Mouse (Mus musculus) E14TG2a.4 (cell line): Measurements from ENCODE around the gene Fam171a1.

Source experiments
- CTCF ChIP-seq: conservative IDR thresholded peaks from 2 replicates; pipeline ENCODE4 v1.5.1; 2014; ENCODE audit warnings: low read length
- NANOG ChIP-seq: IDR thresholded peaks from 2 replicates; pipeline ENCODE4 v1.6.1; 2014; ENCODE audit warnings: borderline replicate concordance, low read length, mixed read lengths
- POU5F1 ChIP-seq: IDR thresholded peaks from 2 replicates; pipeline ENCODE4 v1.6.1; 2014; ENCODE audit warnings: low read length, borderline replicate concordance

DNA sequence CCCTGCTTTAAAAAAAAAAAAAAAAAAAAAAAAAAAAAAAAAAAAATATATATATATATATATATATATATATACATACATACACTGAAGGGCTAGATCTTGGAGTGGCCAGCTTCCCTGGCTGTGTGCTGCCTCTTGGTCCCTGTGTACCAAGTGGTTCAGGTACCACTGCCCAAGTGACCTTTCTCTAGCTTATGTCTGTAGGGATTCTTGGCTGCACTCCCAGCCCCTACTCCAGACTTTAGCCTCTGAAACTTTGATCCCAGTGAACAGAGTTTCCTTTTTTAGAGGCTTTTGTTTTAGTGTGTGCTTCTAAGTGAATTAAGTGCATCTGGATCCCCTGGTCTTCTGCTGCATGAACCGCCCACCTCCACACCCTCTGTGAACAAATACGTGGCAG is 24.3 kb downstream of the Fam171a1 start:
- no peak for TF ChIP-seq CTCF
- no peak for TF ChIP-seq NANOG
- TF ChIP-seq POU5F1: no peak
